Mouse (Mus musculus) liver, adult (tissue): ENCODE results near the gene Arhgap15.

Experiments used
- GATA4 ChIP-seq: IDR thresholded peaks from 2 replicates; pipeline ENCODE4 v1.6.1; 2014; ENCODE audit warnings: mild to moderate bottlenecking, low read length; ENCODE audit not compliant: insufficient replicate concordance

Gene Arhgap15

DNA sequence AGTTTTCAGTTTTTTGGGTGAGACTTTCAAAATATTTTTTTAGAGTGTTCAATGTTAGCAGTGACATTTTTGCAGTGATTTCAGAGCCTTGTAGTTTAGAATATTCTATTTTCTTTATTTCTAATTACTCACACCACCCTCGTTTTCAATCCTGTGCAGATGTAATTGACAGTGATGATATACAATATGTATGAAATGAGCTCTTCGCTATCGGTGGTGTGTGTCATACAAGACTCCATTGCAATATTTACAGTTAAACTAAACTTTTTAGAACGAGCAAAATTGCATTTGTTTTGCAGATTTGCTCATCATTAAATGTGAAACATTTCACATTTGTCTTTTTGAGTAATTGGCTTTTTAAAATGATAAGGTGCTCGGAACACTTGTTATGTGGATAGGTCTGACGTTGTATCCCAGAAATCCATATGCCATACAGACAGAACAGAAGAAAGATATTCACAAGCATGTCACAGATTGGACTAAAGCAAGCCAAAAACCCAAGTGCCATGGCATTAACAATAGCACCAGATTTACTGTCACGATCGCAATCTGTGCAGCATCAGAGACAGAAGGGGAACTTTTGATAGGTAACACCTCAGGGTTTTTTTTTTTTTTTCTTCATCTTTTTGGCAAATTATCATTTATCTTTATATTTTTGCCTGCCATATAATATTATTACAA is 280.6 kb downstream of the Arhgap15 start:
- TF ChIP-seq GATA4: no peak

DNA sequence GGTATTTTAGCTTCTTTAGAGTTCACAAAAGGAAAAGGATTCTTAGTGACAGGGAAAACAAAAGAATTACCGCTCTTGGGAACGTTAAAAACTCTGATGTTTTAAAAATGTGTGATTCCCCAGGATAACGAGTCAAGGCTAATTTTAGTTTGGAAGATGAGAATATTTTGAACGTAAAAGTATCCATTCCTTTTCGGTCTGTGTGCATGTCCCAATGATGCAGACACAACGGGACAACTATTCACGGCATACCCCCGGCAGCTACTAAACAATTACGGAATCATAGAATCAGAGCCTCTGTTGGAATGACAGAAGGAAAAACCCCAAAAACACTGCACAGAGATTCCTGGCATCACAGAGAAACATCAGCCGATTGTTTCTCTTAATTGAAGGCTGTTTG is 281.2 kb downstream of the Arhgap15 start:
- no peak for TF ChIP-seq GATA4

GRCm38 (mm10) chr2:44039522-44040203 is 291.0 kb downstream of the Arhgap15 start:
- TF ChIP-seq GATA4: no peak

DNA sequence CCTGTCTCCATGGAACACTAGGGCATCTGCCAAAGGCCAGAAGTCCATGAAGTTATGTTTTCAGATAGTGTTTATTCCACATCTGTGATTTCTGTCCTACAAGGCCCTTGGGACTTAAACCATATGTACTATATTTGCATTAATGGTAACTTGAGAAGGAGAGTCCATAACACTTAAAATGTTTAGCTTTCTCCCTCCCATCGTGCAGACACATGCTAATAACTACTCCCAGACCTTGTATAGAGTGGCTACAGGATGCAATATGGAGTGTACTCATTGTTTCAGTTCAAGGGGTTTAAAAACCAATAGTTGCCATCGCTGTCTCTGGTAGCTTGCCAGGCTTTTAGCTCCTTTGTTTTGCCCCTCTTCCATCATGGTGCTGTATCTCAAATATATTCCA is 295.5 kb downstream of the Arhgap15 start:
- no peak for TF ChIP-seq GATA4

DNA sequence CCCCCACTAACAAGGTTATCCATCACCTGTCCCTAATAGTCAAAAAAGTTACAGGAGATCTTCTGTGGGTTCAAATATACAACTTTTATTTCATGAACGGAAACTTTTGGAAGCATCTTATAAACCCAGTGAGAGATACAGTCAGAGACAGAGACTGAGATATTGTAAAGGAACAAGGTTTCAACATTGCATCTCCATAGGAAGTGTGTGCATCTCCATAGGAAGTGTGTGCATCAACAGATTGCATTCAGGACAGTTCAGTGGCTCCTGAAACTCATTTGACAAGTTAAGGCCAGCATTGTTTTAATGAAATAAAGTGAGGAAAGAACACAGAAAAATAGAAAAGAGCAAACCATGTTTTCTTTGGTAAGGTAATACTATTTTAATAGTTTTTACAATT is 296.0 kb downstream of the Arhgap15 start:
- TF ChIP-seq GATA4: no peak

DNA sequence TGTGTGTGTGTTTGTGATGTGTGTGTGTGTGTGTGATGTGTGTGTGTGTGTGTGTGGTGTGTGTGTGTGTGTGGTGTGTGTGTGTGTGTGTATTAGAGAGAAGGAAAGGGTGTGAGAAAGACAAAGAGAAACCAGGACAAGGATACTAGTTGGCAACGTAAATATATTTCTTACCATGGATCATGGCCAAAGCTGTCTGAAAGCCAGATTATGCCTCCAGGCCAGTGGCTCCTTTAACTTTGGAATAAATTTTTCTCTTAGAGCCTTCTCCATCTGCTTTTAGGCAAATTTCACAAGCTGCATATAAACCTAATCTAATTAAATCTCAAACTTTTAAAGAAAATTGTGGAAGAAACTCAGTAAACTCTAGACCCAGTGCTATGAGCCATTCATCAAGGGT is 296.6 kb downstream of the Arhgap15 start:
- TF ChIP-seq GATA4: no peak

- no peak for TF ChIP-seq GATA4
Observed at GRCm38 (mm10) chr2:44060306-44060705, 311.7 kb downstream of the Arhgap15 start.

DNA sequence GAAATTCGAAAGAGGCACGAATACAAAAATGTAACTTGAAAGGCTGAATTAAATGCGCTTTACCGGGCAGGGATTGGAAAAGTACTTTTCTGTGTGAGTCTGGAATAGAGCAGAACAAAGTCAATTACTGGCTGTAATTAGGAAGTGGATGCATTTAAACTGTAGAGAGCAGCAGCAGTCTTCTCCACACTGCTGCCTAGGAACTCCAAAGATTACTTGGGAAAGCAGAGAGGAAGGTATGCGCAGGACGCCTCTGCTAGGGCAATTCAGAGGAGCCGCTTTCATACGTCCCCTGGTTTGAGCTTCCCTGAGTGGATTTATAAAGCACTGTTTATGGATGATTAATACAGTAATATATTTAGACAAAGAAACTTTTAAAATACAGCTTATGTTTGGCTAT is 312.1 kb downstream of the Arhgap15 start:
- TF ChIP-seq GATA4: no peak

DNA sequence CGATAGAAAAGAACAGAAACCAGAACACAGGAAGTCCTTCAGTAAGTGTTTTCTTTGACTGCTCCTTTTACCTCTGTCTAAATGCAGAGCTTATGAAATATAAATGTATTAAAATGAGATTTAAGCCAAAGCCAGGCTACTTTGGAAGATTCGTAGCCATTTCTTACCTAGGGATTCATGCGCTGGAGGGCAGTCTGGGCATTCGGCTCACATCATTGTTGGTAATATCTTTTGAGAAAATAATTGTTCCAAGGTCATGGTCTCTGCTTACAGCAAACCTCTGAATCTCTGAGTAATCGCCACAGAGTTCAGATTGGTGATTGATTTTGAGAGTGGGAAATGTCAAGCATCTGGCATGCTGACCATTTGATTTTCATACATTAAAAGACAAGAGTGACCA is 316.4 kb downstream of the Arhgap15 start:
- no peak for TF ChIP-seq GATA4

DNA sequence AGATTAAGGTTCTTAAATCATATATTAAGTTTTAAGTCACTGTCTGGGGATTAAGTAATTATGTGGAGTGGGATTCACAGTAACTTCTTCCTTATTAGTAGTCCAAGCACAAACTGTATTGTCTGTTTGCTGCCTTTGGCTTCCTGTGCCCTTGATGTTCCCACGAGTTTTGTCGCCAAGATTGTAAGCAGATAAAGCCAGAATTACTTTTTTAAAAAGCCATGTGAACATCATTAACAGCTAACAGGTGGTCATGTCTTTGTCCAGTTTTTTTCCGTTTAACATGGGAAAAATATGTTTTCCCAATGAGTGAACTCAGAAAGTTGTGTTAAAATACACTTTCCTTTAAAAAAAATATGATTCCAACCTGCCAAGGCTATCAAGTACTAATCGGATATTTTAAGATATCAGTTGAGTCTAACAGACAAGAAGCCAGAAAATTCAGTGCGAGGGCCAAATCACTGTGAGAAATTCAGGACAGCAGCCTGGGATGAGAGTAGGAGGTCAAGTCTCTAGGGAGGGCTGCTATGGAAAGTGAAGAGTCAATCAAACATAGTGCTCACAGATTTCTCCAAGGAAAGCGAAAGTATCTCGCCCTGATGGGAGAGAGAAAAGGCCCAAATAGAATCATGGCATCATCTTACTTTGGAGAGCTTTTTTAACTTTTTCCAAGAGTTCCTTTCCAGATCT is 319.7 kb downstream of the Arhgap15 start:
- no peak for TF ChIP-seq GATA4

DNA sequence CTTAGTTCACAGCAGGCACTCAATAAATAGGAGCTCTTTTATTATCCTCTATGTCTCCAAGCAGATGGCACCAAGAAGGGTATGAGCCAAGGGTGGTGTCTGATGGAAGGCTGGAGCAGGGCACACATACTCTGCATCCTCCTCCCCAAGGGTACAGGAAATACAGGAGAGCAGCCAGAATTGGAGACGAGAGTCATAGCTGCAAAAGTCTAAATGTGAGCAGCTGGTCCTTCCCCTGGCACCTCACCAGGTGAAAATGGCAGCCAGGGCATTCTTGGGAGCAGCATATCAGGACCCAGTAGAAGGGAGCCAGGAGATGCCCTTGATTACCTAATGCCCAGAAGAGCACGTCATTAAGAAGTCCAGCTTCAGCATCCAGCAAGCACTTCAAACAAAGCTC is 320.3 kb downstream of the Arhgap15 start:
- TF ChIP-seq GATA4: no peak

DNA sequence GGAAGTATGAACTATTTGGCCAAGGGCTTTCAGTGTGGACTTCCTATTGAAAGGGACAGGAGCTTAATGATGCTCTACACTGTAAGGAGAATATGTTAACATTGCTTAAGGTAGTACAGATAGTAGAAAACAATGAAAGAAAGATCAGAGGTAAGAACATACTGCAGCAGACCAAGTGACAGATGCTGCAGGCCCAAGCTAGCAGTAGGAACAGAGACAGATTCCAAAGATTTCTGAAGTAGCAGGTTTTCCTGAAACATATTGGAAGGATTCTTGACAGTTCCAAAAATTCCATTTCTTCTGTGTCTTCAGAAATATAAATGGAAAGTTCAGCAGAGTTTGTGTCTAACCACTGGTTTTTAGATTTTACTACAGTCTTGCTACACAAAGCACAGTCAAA is 327.9 kb downstream of the Arhgap15 start:
- no peak for TF ChIP-seq GATA4

- TF ChIP-seq GATA4: no peak
Observed at GRCm38 (mm10) chr2:44080530-44080929, 331.9 kb downstream of the Arhgap15 start.

- TF ChIP-seq GATA4: no peak
Observed at GRCm38 (mm10) chr2:44081241-44081640, 332.6 kb downstream of the Arhgap15 start.

- no peak for TF ChIP-seq GATA4
Observed at GRCm38 (mm10) chr2:44084471-44084870, 335.8 kb downstream of the Arhgap15 start.

- TF ChIP-seq GATA4: no peak
Observed at GRCm38 (mm10) chr2:44086403-44087056, 337.9 kb downstream of the Arhgap15 start.
